In the genomic region with DNA sequence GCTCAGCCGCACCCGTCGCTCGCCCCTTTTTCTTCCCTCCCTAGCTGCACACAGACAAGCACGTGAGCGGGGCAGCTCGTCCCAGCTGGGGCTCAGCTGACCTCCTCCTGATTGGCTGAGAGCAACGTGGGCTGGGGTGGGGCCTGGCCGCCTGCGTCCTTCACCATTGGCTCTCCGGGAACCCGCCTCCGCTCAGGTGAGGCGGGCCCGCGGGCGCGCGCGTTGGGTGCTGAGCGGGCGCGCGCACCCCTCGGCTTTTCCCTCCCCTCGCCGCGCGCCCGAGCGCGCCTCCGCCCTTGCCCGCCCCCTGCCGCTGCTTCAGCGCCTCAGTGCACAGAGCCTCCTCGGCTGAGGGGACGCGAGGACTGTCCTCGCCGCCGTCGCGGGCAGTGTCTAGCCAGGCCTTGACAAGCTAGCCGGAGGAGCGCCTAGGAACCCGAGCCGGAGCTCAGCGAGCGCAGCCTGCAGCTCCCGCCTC, we compare ENCODE assay signal across 8 mouse cellular contexts. TPM values are rescaled to one million over a fixed set of nuclear protein-coding genes. Genes with fewer than 3 reads are reported as not detected.
A peak's percentile ranks its signal among the peaks of the same experiment; 100 is the strongest.
DNase-seq lines count a peak whose midpoint lies in the region; ATAC-seq lines count a peak whose summit lies in the region.

No protein-coding gene starts in this region.

- peak; percentile 97 for DNase-seq in adipocyte (ENCODE audit: low spot score)
- peak; percentile 98 for DNase-seq in embryo, embryonic 10 days (ENCODE audit: low spot score)
- peak; percentile 96 for DNase-seq in gastrocnemius, postnatal 10 days
- DNase-seq in left cerebral cortex, postnatal 10 days (ENCODE audit: extremely low spot score in 1 of 2, low spot score in 2 of 2) = peak; percentile 96 to 99
- peak; percentile 97 for DNase-seq in right cerebral cortex, postnatal 25 days
- DNase-seq in urinary bladder, postnatal 4 days (ENCODE audit: low spot score in 2 of 2) = peak; percentile 96 to 98

- intact Hi-C loops in left cerebral cortex, postnatal 10 days (cut with DNase I) = loop anchor here (5.0 to 10.0 kb wide), 2 partner anchors 200 to 343 kb away; no protein-coding TSS in a partner anchor

- peak; percentile 89 for ATAC-seq in inflammation-experienced regulatory T-cells, adult 6 months
- ATAC-seq in megakaryocyte-erythroid progenitor cell, adult 5-6 weeks (replicated peaks; ENCODE audit: low FRiP score, low TSS enrichment, poor library complexity, severe bottlenecking) = peak; percentile 99

RNA-seq across cellular contexts. Expression of a gene that starts 6.5 kb away (rescaled TPM):
- total RNA-seq in gastrocnemius, postnatal 10 days (2021) = 10 to 100 TPM; 29.7 to 36.4 TPM
- polyA plus RNA-seq in inflammation-experienced regulatory T-cells, adult 6 months (2017; shearing (Covaris generic)) = 10 to 100 TPM; 76.4 to 90.9 (median 87.6) TPM
- total RNA-seq in left cerebral cortex, postnatal 10 days (2021) = 10 to 100 TPM; 75.2 to 84.5 TPM
- total RNA-seq in megakaryocyte-erythroid progenitor cell, adult 5-6 weeks (2014; fragmentation: Nextera tagmentation) = 18.7 and 28.2 TPM in 2 replicates
- 34.5 and 42.4 TPM in 2 replicates for total RNA-seq in megakaryocyte-erythroid progenitor cell, adult 5-6 weeks (2017)

RNA-seq across cellular contexts. Expression of a gene that starts 29.7 kb away (rescaled TPM):
- 1 to 10 TPM; 1.3 to 3.4 TPM for total RNA-seq in gastrocnemius, postnatal 10 days (2021)
- 10 to 100 TPM; 12.6 to 21.2 (median 13.8) TPM for polyA plus RNA-seq in inflammation-experienced regulatory T-cells, adult 6 months (2017; shearing (Covaris generic))
- total RNA-seq in left cerebral cortex, postnatal 10 days (2021) = 10 to 100 TPM; 10.9 to 11.3 TPM
- not detected in 2 replicates for total RNA-seq in megakaryocyte-erythroid progenitor cell, adult 5-6 weeks (2014; fragmentation: Nextera tagmentation)
- not detected in 2 replicates for total RNA-seq in megakaryocyte-erythroid progenitor cell, adult 5-6 weeks (2017)

RNA-seq across cellular contexts. Expression of a gene that starts 56.6 kb away (rescaled TPM):
- total RNA-seq in gastrocnemius, postnatal 10 days (2021) = 1 to 10 TPM; 5.3 to 8.2 TPM
- polyA plus RNA-seq in inflammation-experienced regulatory T-cells, adult 6 months (2017; shearing (Covaris generic)) = 10 to 100 TPM; 16.6 to 25.3 (median 22.1) TPM
- total RNA-seq in left cerebral cortex, postnatal 10 days (2021) = 10 to 100 TPM; 31.6 to 35.3 TPM
- total RNA-seq in megakaryocyte-erythroid progenitor cell, adult 5-6 weeks (2014; fragmentation: Nextera tagmentation) = 4.2 and 9.7 TPM in 2 replicates
- 19.1 and 39.5 TPM in 2 replicates for total RNA-seq in megakaryocyte-erythroid progenitor cell, adult 5-6 weeks (2017)

Comparison
In these comparisons a context has a peak if more than half of its experiments do, and no peak if none do; other contexts are left out.
1. Peak in every context shown above with its lines: DNase-seq and ATAC-seq.